Mouse (Mus musculus) adipocyte (in vitro differentiated cells): Measurements from ENCODE around the gene Tanc2.

ENCODE experiments used
- DNase-seq: peaks from one replicate; pipeline ENCODE4 v3.0.0-alpha.2; 2016; ENCODE audit warnings: low spot score

Tanc2 gene

DNA sequence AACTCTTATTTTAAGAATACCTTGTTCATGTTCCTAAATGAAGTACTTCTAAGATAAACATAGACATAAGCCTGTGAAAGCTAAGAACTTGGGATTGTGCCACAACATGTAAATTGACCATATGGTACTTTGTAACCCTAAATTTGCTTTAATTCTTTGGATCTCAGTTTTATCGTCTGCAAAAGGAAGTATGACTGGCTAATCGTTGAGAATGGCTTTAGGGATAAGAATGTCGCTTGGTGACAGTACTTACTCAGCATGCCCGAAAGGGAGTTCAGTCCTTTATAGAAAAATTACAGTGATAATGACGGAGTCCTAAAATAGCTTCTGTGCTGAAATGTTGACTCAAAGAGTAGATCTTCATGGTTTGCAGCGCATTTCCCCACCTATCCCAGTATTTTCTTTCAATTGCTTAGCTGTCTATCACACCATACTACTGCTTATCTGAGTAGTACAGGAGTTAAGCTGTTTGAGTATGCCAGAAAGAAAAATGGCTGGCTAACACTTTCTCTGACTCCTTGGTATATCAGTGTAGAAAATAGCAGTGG lies 246.6 kb downstream of the Tanc2 start:
- DNase-seq = no peak

DNA sequence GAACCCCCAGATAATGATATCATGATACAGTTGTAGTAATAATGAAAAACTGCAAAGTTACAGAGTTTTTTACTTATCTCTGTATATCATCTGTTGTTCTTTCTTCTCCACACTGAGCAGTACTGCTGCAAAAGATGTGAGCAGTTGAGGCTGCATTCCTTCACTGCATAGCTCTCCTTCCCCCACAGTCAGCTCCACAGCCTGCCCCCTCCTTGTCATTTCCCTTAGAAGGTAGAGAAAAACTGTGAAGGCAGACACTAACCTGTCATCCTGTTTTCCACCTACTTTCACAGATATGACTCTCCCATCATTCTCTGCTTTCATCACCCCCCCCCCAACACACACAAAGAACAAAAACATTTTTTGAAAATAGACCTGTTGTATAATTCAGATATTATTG lies 248.2 kb downstream of the Tanc2 start:
- DNase-seq = no peak

DNA sequence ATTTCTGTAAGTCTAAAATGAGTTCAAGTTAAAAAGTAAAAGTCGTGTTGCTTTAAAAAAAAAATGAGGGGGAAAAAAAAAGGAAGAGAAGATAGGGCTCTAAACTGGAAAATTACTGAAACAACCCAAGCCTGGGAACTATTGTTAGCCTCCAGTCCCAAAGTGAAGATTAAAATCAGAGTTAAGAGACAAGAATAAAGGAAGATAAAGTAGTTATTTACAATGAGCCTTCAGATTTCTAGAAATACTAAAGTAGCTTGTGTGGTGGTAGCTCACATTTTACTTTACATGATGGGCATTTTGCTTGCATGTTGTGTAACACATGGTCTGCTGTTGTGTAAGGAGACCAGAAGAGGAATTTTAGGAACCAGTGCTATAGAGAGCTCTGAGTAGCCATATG lies 256.1 kb downstream of the Tanc2 start:
- DNase-seq = peak; percentile 6

DNA sequence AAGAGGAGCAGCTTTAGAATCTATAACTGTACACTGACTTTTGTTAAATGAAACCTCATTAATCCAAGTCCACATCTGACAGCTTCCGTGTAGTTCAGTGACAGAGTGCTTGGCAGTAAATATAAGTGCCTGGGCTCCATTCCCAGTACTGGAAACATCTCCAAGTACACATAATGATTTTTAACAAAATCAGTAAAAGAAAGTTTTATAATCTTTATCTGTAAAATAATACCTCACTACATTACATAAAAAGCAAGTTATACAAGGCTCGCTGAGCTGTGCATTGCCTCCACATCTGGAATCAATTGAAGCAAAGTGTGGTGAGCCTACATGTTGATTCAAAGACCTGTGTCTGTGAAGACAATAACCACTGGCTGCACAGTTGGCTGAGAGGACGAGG lies 265.7 kb downstream of the Tanc2 start:
- DNase-seq = peak; percentile 65

DNA sequence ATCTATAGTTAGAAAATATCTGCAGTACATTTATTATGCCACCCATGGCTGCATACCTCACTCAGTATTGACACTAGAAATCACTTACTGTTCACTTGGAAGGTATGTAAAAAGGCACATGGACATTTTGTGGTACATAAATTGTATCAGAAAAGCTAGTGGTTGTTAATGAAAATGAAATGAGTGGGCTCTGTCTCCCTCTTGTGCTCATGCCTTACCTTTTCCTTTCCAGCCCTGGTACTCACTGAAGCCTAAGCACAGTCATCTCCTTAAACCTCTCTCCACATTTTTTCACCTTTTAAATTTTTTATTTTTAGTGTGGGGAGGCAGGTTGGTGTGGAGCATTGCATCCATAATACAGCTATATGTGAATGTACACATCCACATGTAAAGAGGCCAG lies 268.3 kb downstream of the Tanc2 start:
- DNase-seq = peak; percentile 59

DNA sequence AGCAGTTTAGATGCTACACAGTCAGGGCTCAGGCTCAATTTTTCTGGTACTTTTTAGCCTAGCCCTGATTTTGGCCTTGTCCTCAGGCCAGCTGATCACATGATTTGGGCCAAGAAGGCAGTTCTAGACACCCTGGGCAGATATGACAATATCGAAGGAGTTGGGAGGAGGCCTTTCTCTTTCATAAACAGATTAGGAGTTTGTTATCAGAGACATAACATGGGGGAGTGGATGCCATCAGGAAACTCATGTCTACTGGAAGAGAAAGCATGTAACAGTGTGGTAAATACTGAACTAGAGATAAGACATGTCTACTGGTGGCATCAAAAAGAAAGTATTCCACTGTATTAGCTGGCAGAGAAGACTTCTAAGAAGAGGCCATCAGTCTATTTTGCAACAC lies 295.8 kb downstream of the Tanc2 start:
- no peak for DNase-seq

DNA sequence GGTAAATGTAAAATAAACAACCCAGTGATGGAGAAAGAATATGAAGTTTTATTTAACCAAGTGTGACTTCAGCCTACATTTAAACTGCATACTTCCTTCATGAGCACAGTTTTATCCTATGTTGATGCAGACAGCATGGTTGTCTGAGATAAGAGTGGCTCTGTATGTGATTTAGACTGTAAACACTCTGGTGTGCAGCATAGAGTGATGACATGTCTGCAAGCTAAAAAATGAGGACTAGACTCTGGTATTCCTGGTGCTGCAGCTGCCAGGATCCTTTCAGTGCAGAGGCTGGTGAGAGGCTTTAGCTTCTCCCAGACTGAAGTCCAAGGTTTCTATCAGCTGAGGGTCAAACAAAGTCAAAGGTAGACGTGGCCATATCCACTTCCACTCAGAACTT lies 297.5 kb downstream of the Tanc2 start:
- no peak for DNase-seq

DNA sequence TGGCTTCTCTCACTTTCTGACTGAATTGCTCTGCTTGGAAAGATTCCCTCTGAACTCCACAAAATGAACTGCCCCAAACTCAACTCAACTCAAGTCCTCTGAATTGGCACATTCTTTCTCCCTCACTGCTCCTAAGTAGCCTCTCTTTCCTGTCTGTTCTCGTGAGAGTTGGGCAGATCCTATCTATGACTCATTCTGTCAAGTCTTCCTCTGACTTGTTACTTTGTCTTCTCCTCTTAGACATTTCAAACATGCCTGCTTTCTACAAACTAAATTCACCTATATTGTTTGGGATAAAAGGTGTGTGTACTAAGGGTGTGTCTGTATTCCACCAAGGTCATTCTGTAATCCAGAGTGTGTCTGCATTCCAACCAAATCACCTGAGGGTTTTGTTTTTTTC lies 309.4 kb downstream of the Tanc2 start:
- no peak for DNase-seq

DNA sequence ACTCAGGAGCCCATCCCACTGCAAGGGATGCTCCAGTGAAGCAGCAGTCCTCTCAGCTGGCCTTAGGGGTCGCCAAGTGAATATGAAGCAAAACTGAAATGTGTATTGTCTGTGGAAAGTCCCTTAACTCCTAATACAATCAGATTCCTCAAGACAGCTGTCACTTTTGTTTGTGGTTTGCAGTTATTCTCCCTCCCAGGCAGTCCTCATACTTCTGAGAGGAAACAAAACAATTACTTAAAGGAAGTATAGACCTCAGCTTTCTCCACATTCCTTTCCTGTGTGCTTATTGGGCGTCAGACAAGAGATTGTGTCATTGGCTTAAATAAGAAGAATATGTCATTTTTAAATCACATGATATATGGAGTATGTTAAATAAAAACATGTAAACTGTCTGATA lies 311.7 kb downstream of the Tanc2 start:
- DNase-seq = no peak

DNA sequence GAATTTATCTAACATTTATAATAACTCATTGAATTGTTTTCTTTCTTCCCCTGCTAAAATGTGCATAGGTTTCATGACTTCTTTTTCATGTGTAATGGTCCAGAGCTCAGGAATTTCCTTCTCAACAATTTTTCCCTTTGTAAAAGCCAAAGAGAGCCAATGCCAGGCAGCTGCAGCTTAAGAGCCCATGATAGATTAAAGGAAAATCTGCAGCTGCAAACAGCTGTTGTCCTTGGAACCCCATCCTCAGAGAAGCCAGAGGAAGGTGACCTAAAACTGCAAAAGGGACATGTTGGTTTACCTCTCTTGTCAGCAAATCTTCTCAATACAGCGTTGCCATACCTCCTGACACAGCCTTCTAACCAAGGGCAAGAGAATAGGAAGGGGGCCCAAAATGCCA lies 313.2 kb downstream of the Tanc2 start:
- no peak for DNase-seq

DNA sequence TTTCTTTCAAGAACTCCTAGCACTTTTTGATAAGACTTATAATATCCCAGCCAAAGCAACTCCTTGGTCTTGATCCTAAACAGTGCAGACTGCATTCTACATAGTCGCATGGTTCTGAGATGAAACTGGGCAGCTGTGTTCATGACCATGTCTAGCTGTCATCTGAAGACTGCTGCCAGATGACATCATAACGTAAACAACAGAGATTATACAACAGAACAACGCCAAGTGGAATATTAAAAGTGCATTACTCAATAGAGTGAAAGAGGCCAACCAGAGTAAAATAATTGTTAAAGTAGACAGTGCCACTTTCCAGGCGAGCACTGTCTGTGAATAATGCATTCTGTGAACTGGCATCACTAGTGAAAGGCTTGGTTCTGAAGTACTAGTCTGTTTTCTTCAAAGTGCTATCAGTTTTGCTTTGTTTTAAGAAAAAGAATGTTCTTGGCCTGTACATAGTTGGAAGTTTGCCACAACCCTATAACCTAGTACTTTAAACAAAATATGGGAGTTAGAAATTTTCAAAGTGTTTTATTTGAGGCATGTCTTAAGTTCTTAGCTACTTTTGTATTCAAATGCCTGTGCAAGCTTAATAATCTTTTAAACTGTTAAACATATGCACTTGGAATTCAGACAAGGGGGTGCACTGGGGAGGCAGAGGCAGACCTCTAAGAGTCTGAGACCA lies 315.9 kb downstream of the Tanc2 start:
- peak; percentile 92 for DNase-seq

DNA sequence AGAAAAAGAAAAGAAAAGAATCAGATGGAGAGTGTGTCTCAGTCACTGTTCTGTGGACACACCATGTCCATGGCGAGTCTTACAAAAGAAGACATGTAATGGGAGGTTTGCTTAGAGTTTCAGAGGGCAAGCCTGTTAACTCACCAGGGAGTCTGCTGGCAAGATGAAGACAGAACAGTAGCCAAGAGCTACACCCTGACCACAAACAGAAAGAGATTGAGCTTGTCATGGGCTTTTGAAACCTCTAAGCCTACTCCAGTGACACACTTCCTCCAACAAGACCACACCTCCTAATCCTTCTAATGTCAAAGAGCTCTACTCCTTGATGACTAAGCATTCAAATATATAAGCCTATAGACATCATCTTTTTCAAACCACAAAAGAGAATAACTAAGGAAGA lies 317.6 kb downstream of the Tanc2 start:
- peak; percentile 70 for DNase-seq

DNA sequence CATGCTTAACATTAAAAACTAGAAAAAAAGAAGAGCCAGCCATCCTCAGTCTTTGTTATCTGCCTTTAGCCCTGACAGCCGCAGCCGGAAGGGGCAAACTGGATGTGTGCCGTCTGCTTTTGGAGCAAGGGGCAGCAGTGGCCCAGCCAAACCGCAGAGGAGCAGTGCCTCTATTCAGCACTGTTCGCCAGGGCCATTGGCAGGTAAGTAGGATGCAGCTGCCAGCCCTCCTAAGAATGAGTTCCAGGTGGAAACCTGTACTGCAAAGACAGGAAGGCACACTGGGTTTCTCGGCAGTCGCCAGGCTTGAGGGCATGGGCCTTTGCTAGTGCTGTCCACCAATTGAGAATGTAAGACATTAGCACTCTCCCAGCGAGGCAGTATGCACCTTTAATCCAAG lies 319.1 kb downstream of the Tanc2 start:
- no peak for DNase-seq

DNA sequence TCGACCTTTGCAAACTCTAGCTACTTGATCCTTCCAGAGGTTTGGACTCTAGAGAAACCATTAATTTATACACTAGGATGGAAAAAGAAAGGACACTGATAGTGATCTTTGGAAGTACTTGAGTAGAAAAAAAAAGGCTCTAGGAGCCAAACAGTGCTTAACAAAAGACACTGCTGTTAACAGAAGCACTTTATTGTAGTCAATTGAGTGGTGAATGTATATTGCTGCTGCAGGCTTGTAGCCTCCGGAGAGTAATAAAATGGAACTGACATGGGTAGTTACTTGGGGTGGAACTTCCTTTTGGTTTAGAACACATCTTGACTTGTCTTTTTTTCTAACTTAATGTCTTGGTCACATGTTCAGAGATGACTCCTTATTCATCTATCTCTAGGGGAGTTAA lies 319.8 kb downstream of the Tanc2 start:
- DNase-seq = no peak

DNA sequence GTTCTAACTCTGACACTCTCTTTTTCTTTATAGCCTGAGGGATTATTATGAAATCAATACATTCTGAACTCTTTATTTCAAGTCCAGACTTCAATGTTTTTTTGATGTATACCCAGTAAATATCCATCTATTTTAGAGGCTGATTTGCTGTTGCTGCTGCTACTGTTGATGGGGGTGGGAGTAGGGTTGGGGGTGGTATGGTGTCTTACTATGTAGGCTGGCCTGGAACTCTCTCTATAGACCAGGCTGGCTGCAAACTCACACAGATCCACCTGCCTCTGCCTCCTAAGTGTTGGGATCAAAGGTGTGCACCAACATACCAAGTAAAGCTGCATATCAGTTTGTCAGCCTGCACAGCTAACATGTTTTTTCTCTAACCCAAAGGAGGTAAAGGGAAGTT lies 321.4 kb downstream of the Tanc2 start:
- no peak for DNase-seq

DNA sequence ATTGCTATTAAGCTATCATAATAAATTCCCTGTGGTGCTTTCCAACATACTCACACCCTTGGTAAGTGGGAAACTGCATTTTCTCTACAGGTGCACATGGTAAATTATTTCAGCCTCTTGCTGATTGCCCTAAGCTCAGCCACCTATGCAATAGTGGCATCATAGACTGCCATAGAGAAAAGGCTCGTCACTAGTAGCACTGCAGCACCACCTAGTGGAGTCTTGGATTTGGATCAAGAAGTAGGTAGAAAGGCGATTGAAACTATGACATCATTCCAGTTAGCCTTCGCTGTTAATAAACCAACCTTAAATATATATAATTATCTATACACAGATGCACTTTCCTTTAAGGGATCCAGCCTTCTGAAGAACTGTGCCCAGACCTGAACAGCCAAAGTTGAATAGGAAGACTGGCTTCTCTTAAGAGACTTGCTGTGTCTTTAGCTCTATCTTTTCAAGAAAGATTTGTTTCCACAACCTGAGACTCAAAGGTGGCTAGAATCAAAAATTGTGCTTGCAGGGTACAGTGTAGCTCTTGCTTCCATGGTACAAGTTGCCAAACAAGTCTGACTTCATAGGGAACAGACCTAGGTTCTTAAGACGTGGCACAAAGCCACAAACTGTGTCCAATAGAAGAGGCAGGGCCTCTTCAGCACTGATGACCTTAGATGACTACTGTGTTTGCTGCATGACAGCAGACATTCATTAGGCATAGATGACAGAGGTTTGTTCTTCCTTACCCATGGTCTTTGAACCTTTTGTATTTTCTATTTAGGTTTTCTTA lies 322.0 kb downstream of the Tanc2 start:
- DNase-seq = peak; percentile 90

DNA sequence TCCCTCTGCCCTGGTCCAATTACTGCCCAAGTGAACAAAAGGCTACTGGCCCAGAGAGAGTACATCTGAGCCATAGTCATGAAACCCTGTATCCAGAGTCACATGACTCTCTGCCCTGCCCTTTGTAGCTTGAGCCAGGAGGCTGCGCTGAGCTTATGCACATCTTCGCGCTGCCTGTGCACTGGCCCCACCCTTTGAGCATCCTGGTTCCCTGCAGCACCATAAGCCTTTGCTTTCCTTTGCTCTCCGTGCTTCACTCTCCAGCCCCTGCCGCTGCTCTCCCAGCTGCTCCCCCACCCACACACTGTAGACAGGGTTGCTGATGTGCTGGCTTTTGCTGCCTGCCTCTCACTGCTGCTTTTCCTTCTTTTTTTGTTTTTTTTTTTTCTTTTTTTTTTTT lies 323.8 kb downstream of the Tanc2 start:
- DNase-seq = no peak

DNA sequence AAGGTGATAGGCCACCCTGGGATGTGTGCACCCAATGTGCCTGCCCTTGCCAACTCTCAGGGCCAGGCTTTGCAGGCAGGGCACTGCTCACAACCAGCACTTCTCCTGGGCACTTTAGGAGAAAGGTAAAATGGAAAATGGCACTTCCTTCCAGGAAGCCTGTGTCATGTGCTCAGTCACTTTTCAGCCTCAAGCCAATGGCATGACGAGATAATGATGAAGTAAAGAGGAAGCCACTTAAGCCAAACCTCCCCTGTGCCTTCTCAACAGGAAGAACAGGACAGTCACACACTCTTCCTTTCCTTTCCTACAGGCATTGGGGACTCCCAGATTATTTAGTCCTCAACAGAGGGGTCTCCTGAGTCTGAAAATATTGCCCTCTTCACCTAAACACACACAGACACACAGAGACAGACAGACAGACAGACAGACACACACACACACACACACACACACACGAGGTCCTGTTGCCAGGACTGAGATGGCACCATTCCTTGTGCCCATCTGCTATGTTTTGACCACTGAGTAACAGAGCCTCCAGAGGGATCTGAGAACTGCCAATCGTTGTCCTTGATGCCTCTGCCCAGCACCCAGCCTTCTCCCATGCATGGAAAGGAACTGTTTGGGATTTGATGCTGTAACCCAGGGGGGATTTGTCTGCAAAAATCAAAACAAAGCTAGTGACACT lies 330.5 kb downstream of the Tanc2 start:
- DNase-seq = no peak

DNA sequence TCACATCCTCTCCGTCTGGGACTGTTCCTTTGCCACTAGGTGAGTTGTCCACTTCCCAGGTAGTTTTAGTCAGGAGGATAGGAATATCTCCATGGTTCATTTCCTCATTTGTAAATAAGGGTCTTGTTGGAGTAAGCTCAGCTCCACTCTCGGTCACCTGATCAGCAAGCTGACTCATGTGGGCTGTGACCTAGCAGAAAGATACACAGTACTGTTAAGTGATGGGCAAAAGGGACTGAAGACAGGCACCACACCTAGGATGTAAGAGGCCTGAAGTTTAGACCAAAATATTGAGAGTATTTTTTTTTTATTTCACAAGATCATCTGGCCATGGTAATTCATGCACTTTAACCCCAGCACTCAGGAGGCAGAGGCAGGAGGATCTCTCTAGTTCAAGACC lies 331.1 kb downstream of the Tanc2 start:
- DNase-seq = no peak

DNA sequence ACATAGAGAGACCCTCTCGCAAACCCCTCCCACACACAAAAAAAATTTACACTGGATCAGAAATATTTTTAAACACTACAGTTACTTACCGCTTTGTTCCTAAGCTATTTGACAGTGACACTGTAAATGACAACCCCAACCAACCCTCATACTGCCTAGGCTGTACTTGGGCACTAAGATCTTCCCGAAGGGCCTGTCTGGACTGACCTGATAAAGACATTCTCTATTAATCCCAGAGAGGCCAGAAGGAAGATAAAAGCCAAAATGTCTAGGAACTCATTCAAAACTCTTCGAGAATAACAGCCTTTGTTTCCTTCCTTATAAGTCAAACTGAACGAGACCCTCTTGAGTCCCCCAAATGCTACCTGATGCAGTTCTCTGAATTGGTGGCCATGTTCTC lies 331.5 kb downstream of the Tanc2 start:
- DNase-seq = no peak

DNA sequence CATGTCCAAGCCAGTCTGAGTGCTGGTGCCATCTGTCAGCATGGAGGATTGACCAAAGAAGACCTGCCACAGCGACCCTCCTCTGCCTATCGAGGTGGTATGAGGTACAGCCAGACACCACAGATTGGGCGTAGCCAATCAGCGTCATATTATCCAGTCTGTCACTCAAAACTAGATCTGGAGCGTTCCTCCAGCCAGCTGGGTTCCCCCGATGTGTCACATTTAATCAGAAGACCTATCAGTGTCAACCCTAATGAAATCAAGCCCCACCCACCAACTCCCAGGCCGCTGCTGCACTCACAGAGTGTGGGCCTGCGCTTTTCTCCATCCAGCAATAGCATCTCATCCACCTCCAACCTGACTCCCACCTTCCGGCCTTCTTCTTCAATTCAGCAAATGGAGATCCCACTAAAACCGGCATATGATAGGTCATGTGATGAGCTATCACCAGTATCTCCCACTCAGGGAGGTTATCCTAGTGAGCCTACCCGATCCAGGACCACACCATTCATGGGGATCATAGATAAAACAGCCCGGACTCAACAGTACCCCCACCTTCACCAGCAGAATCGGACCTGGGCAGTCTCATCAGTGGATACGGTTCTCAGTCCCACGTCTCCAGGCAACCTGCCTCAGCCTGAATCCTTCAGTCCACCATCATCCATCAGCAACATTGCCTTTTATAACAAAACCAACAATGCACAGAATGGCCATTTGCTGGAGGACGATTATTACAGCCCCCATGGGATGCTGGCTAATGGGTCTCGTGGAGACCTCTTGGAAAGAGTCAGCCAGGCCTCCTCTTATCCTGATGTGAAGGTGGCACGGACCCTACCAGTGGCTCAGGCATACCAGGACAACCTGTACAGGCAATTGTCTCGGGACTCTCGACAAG lies 333.2 kb downstream of the Tanc2 start:
- no peak for DNase-seq
